Mouse (Mus musculus): ENCODE measurements at regions not wholly inside any gene's neighbourhood (a gene's known extent, or its start where the extent isn't known, plus 50 kb on each side); places are given as distances from the start of the nearest gene placed in this dataset.

- no peaks in the 10 kb centered on the region for H3K36me3 ChIP-seq
- H3K9ac ChIP-seq (replicated peaks), result no peak overlapping the region
- peak overlapping the region; percentile 37; the same call in 1 of the 2 replicates for H3K27ac ChIP-seq (replicated peaks)
- no peaks in the 10 kb centered on the region for H3K9me3 ChIP-seq (replicated peaks)
- no peaks in the 10 kb centered on the region for H3K27me3 ChIP-seq (replicated peaks)
- H3K4me2 ChIP-seq, result peak overlapping the region; percentile 43
- H3K4me1 ChIP-seq, result peaks cover 17% of the 10 kb centered on the region
- H3K4me3 ChIP-seq (replicated peaks), result 0 out of 2 replicates have a peak overlapping the region, but pooled peaks have one; percentile 0
- peak; percentile 84 for ATAC-seq (ENCODE audit: low FRiP score)
- WGBS, result 25% methylated on average over 13 of the region's 13 CpGs
Measured at GRCm38 (mm10) chr4:94360810-94361527, 195.4 kb upstream of the Gm10306 start.

GRCm38 (mm10) chr4:94361528-94362217, 194.7 kb upstream of the Gm10306 start:
- no peak overlapping the region for H3K9ac ChIP-seq (replicated peaks)
- H3K9me3 ChIP-seq (replicated peaks), result no peaks in the 10 kb centered on the region
- 15% methylated on average over 12 of the region's 12 CpGs for WGBS
- no peaks in the 10 kb centered on the region for H3K36me3 ChIP-seq
- peak overlapping the region; percentile 37; the same call in 1 of the 2 replicates for H3K27ac ChIP-seq (replicated peaks)
- peaks cover 17% of the 10 kb centered on the region for H3K4me1 ChIP-seq
- peak overlapping the region; percentile 43 for H3K4me2 ChIP-seq
- H3K27me3 ChIP-seq (replicated peaks), result no peaks in the 10 kb centered on the region
- H3K4me3 ChIP-seq (replicated peaks), result 0 out of 2 replicates have a peak overlapping the region, but pooled peaks have one; percentile 0
- peak; percentile 45; the same call in 1 of the 2 replicates for ATAC-seq (ENCODE audit: low FRiP score)

- no peaks in the 10 kb centered on the region for H3K27me3 ChIP-seq (replicated peaks)
- no peaks in the 10 kb centered on the region for H3K9me3 ChIP-seq (replicated peaks)
- 18% methylated on average over 4 of the region's 4 CpGs for WGBS
- ATAC-seq (ENCODE audit: low FRiP score), result no peak
- H3K9ac ChIP-seq (replicated peaks), result no peak overlapping the region
- H3K4me3 ChIP-seq (replicated peaks), result no peak overlapping the region
- no peak overlapping the region for H3K4me2 ChIP-seq
- H3K4me1 ChIP-seq, result peaks cover 17% of the 10 kb centered on the region
- H3K27ac ChIP-seq (replicated peaks), result no peak overlapping the region
- H3K36me3 ChIP-seq, result no peaks in the 10 kb centered on the region
Measured at GRCm38 (mm10) chr4:94365375-94365774, 191.0 kb upstream of the Gm10306 start.

GRCm38 (mm10) chr4:94367174-94367573, 189.2 kb upstream of the Gm10306 start:
- Histone ChIP-seq H3K4me2 (no peak overlapping the region), H3K27me3 (replicated peaks) (no peaks in the 10 kb centered on the region), H3K9me3 (replicated peaks) (no peaks in the 10 kb centered on the region), H3K9ac (replicated peaks) (no peak overlapping the region), H3K36me3 (no peaks in the 10 kb centered on the region), H3K4me3 (replicated peaks) (no peak overlapping the region), H3K4me1 (peaks cover 5% of the 10 kb centered on the region; the same call in 1 of the 2 replicates), H3K27ac (replicated peaks) (no peak overlapping the region)
- 63% methylated on average over 3 of the region's 3 CpGs for WGBS
- ATAC-seq (ENCODE audit: low FRiP score), result no peak

- no peak for ATAC-seq (ENCODE audit: low FRiP score)
- Histone ChIP-seq H3K36me3 (no peaks in the 10 kb centered on the region), H3K27me3 (replicated peaks) (no peaks in the 10 kb centered on the region), H3K4me1 (no peaks in the 10 kb centered on the region), H3K9ac (replicated peaks) (no peak overlapping the region), H3K4me2 (no peak overlapping the region), H3K9me3 (replicated peaks) (no peaks in the 10 kb centered on the region), H3K4me3 (replicated peaks) (no peak overlapping the region), H3K27ac (replicated peaks) (no peak overlapping the region)
- 10% methylated on average over 6 of the region's 6 CpGs for WGBS
Measured at GRCm38 (mm10) chr4:94370981-94371380, 185.4 kb upstream of the Gm10306 start.

GRCm38 (mm10) chr4:94376256-94376655, 180.1 kb upstream of the Gm10306 start:
- 95% methylated on average over 1 of the region's 1 CpGs for WGBS
- H3K4me1 ChIP-seq, result no peaks in the 10 kb centered on the region
- no peaks in the 10 kb centered on the region for H3K9me3 ChIP-seq (replicated peaks)
- no peak for ATAC-seq (ENCODE audit: low FRiP score)
- no peaks in the 10 kb centered on the region for H3K27me3 ChIP-seq (replicated peaks)
- H3K4me3 ChIP-seq (replicated peaks), result no peak overlapping the region
- no peaks in the 10 kb centered on the region for H3K36me3 ChIP-seq
- H3K27ac ChIP-seq (replicated peaks), result no peak overlapping the region
- no peak overlapping the region for H3K4me2 ChIP-seq
- no peak overlapping the region for H3K9ac ChIP-seq (replicated peaks)

GRCm38 (mm10) chr4:94385703-94386102, 170.6 kb upstream of the Gm10306 start:
- Histone ChIP-seq H3K36me3 (no peaks in the 10 kb centered on the region), H3K4me2 (no peak overlapping the region), H3K27ac (replicated peaks) (no peak overlapping the region), H3K27me3 (replicated peaks) (no peaks in the 10 kb centered on the region), H3K9me3 (replicated peaks) (no peaks in the 10 kb centered on the region), H3K4me3 (replicated peaks) (no peak overlapping the region), H3K9ac (replicated peaks) (no peak overlapping the region), H3K4me1 (no peaks in the 10 kb centered on the region)
- WGBS, result 67% methylated on average over 7 of the region's 7 CpGs
- no peak for ATAC-seq (ENCODE audit: low FRiP score)

GRCm38 (mm10) chr4:94388317-94388716, 168.0 kb upstream of the Gm10306 start:
- no peak overlapping the region for H3K4me3 ChIP-seq (replicated peaks)
- WGBS, result 52% methylated on average over 2 of the region's 2 CpGs
- no peak overlapping the region for H3K9ac ChIP-seq (replicated peaks)

GRCm38 (mm10) chr4:94394462-94394861, 161.9 kb upstream of the Gm10306 start:
- Histone ChIP-seq H3K36me3 (no peaks in the 10 kb centered on the region), H3K4me2 (no peak overlapping the region), H3K9ac (replicated peaks) (no peak overlapping the region), H3K27ac (replicated peaks) (no peak overlapping the region), H3K27me3 (replicated peaks) (no peaks in the 10 kb centered on the region), H3K4me3 (replicated peaks) (no peak overlapping the region), H3K9me3 (replicated peaks) (no peaks in the 10 kb centered on the region), H3K4me1 (no peaks in the 10 kb centered on the region)
- WGBS, result 50% methylated on average over 2 of the region's 2 CpGs
- no peak for ATAC-seq (ENCODE audit: low FRiP score)

More at GRCm38 (mm10) chr4:94388317-94388716, 168.0 kb upstream of the Gm10306 start:
- Histone ChIP-seq H3K9me3 (replicated peaks) (no peaks in the 10 kb centered on the region), H3K4me2 (no peak overlapping the region), H3K27ac (replicated peaks) (no peak overlapping the region), H3K27me3 (replicated peaks) (no peaks in the 10 kb centered on the region), H3K36me3 (no peaks in the 10 kb centered on the region), H3K4me1 (no peaks in the 10 kb centered on the region)
- no peak for ATAC-seq (ENCODE audit: low FRiP score)

GRCm38 (mm10) chr4:94397284-94397683, 159.1 kb upstream of the Gm10306 start:
- no peak overlapping the region for H3K27ac ChIP-seq (replicated peaks)
- no peaks in the 10 kb centered on the region for H3K4me1 ChIP-seq
- no peaks in the 10 kb centered on the region for H3K9me3 ChIP-seq (replicated peaks)
- 69% methylated on average over 2 of the region's 2 CpGs for WGBS
- no peak for ATAC-seq (ENCODE audit: low FRiP score)
- no peak overlapping the region for H3K9ac ChIP-seq (replicated peaks)
- H3K4me3 ChIP-seq (replicated peaks), result no peak overlapping the region
- H3K4me2 ChIP-seq, result no peak overlapping the region
- no peaks in the 10 kb centered on the region for H3K36me3 ChIP-seq
- no peaks in the 10 kb centered on the region for H3K27me3 ChIP-seq (replicated peaks)

GRCm38 (mm10) chr4:94406922-94407321, 149.4 kb upstream of the Gm10306 start:
- no peaks in the 10 kb centered on the region for H3K36me3 ChIP-seq
- H3K27ac ChIP-seq (replicated peaks), result no peak overlapping the region
- no peaks in the 10 kb centered on the region for H3K27me3 ChIP-seq (replicated peaks)
- H3K9me3 ChIP-seq (replicated peaks), result no peaks in the 10 kb centered on the region
- no peak overlapping the region for H3K4me3 ChIP-seq (replicated peaks)
- WGBS, result 31% methylated on average over 1 of the region's 1 CpGs
- no peak; the same call in 1 of the 2 replicates for ATAC-seq (ENCODE audit: low FRiP score)
- no peaks in the 10 kb centered on the region for H3K4me1 ChIP-seq
- no peak overlapping the region for H3K9ac ChIP-seq (replicated peaks)
- no peak overlapping the region for H3K4me2 ChIP-seq

- ATAC-seq (ENCODE audit: low FRiP score), result peak; percentile 53
- 44% methylated on average over 4 of the region's 4 CpGs for WGBS
Measured at GRCm38 (mm10) chr4:94407503-94407902, 148.8 kb upstream of the Gm10306 start.

More at GRCm38 (mm10) chr4:94407503-94407902, 148.8 kb upstream of the Gm10306 start:
- H3K9ac ChIP-seq (replicated peaks), result no peak overlapping the region
- H3K9me3 ChIP-seq (replicated peaks), result no peaks in the 10 kb centered on the region
- H3K27me3 ChIP-seq (replicated peaks), result no peaks in the 10 kb centered on the region
- no peak overlapping the region for H3K4me2 ChIP-seq
- no peaks in the 10 kb centered on the region for H3K4me1 ChIP-seq
- no peak overlapping the region for H3K27ac ChIP-seq (replicated peaks)
- H3K36me3 ChIP-seq, result no peaks in the 10 kb centered on the region
- H3K4me3 ChIP-seq (replicated peaks), result no peak overlapping the region
